Mouse (Mus musculus): ENCODE results near the gene Ftl1. TPM values are rescaled to one million over a fixed set of nuclear protein-coding genes. Genes with fewer than 3 reads are reported as not detected.
"Not testable (repeated sequence)": the region's sequence is repeated elsewhere in the genome, so short reads cannot be mapped to it uniquely, and the experiment has no call there.

The Ftl1 gene
- polyA plus RNA-seq, 1 experiment from 2014 or later, result 7,019 TPM

DNA sequence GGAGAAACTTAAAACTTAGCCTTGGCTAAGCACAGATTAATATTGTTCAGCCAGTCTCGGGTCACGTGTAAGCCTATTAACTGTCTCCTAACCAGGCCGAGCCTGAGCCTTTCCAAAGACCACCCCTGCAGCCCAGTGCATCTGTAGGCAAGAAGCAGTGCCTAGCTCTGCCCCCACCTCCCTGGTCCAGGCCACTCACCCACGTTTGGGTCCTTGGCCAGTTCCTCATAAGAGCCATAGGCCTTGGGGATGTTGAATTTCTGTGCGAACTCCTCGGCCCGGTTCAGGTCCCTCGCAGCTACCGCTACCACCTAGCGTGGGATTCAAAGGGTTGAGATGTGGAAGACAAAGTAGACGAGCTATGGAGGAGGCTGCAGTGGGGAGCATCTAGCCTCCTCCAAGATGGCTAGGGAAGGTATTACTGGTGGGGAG lies 28.2 kb upstream of the Ftl1 start:
- H3K36me3 ChIP-seq, result peaks cover 9% of the 10 kb centered on the region
- ATAC-seq (ENCODE audit: low FRiP score), result peak; percentile 59
- H3K9me3 ChIP-seq, result no peaks in the 10 kb centered on the region
- peak overlapping the region; percentile 88 for H3K27ac ChIP-seq
- H3K9ac ChIP-seq, result peak overlapping the region; percentile 70
- peaks cover 25% of the 10 kb centered on the region for H3K4me1 ChIP-seq (replicated peaks)
- H3K4me3 ChIP-seq, result peak overlapping the region; percentile 45
- 17% methylated on average over 11 of the region's 11 CpGs for WGBS
- no peaks in the 10 kb centered on the region for H3K27me3 ChIP-seq
- peak overlapping the region; percentile 66 for H3K4me2 ChIP-seq

DNA sequence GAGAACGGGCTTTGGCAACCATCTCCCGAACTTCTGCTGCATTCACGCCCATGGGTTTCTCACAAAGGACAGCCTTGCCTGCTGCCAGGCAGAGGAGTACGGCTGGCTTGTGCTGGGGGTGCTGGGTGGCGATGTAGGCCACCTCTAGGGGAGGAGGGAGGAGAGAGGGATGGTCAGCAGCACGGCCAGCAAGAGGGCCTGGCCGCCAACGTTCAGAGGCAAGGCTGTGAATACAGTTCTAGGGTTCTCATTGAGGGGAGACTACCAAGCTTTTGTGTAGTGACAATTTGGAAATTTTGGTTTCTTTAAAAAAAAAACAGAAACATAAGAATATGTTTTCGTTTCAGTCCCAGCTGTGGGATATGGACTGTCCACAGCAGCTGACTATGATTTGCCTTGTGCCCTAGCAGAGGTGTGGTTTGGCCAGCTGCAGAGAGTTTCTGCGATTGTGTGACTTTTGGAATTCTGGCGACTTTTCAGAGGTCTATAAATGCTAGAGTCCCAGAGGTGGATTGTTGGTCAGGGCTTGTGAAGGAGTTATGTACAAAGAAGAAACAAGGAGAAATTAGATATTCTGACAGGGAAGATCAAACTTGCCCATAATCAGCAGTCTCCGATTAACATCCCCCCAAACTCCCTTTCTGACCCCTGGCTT lies 27.2 kb upstream of the Ftl1 start, which contains the start of gene Gm45808:
TSS of gene Gm45808 (minus strand) at position 51 of the 655 bp plus-strand sequence.
- Histone ChIP-seq H3K27ac (no peak within 1 kb of the TSS), H3K36me3 (peaks cover 1% of the 10 kb centered on the region; the same call in 1 of the 2 replicates), H3K27me3 (no peaks in the 10 kb centered on the region), H3K4me2 (0 out of 2 replicates have a peak within 1 kb of the TSS, but pooled peaks have one; percentile 66), H3K9ac (no peak within 1 kb of the TSS), H3K9me3 (no peaks in the 10 kb centered on the region), H3K4me3 (no peak within 1 kb of the TSS; the same call in 1 of the 2 replicates), H3K4me1 (replicated peaks) (peaks cover 25% of the 10 kb centered on the region)
- no peak for ATAC-seq (ENCODE audit: low FRiP score)
- 80% methylated on average over 12 of the region's 12 CpGs for WGBS

DNA sequence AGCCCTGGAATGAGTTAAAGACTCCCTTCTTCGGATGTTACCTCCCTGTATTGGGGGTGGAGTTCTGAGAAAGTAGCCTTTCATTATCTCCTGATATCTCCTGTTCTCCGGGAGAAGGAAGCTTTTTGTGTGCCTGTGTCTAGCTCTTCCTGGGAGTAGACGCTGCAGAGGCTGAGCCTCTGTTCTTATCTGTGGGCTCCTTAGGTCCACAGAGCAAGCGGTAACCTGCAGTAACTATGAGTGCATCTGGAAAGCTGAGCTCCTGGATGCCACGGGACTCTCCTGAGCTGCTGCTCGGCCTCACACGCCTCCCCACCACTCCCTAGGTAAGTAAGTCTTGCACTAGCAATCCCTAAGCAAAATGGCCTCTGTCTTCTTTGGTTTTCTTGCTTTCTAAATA lies 26.5 kb upstream of the Ftl1 start:
- peaks cover 23% of the 10 kb centered on the region for H3K4me1 ChIP-seq (replicated peaks)
- no peak overlapping the region for H3K9ac ChIP-seq
- H3K4me3 ChIP-seq, result no peak overlapping the region
- no peaks in the 10 kb centered on the region for H3K27me3 ChIP-seq
- H3K27ac ChIP-seq, result no peak overlapping the region
- 83% methylated on average over 7 of the region's 7 CpGs for WGBS
- no peak overlapping the region for H3K4me2 ChIP-seq
- ATAC-seq (ENCODE audit: low FRiP score), result no peak
- H3K9me3 ChIP-seq, result no peaks in the 10 kb centered on the region
- H3K36me3 ChIP-seq, result no peaks in the 10 kb centered on the region

DNA sequence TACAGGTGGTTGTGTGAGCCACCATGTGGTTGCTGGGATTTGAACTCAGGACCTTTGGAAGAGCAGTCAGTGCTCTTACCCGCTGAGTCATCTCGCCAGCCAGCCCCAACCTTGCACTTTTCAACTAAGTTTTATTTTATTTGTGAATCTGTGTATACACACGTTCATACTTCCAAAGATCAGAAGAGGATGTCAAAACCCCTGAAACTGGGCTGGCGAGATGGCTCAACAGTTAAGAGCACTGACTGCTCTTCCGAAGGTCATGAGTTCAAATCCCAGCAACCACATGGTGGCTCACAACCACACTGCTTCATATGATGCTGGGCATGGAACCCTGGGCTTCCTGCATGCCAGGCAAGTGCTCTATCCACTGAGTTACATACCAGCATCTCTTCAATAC lies 25.3 kb upstream of the Ftl1 start:
- H3K4me2 ChIP-seq; H3K27ac ChIP-seq; H3K36me3 ChIP-seq; H3K9me3 ChIP-seq; H3K4me3 ChIP-seq; H3K27me3 ChIP-seq; H3K9ac ChIP-seq; ATAC-seq (ENCODE audit: low FRiP score): not testable (repeated sequence)
- 96% methylated on average over 5 of the region's 5 CpGs for WGBS
- H3K4me1 ChIP-seq (replicated peaks), result peaks cover 17% of the 10 kb centered on the region

DNA sequence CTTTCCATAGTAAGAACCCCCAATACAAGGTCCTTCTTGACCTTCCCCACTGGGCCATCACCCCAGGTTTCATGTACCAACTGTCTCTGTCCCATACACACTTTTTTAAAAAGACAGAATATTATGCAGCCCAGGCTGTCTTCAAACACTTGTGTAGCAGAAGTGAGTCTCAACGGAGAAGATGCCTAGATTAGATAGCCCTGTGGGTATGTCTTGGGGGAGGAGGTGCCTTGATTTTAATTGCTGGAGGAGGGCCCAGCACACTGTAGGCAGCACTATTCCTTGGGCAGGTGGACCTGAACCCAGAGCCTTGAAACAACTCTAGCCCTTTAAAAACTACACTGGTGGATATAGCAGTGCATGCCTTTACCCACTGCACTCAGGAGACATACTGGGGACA lies 22.5 kb upstream of the Ftl1 start:
- no peaks in the 10 kb centered on the region for H3K4me1 ChIP-seq (replicated peaks)
- no peaks in the 10 kb centered on the region for H3K9me3 ChIP-seq
- no peak overlapping the region for H3K27ac ChIP-seq
- H3K36me3 ChIP-seq, result no peaks in the 10 kb centered on the region
- no peak overlapping the region for H3K4me3 ChIP-seq
- no peaks in the 10 kb centered on the region for H3K27me3 ChIP-seq
- H3K4me2 ChIP-seq, result no peak overlapping the region
- no peak overlapping the region for H3K9ac ChIP-seq
- no peak for ATAC-seq (ENCODE audit: low FRiP score)
- WGBS, result 93% methylated on average over 1 of the region's 1 CpGs

DNA sequence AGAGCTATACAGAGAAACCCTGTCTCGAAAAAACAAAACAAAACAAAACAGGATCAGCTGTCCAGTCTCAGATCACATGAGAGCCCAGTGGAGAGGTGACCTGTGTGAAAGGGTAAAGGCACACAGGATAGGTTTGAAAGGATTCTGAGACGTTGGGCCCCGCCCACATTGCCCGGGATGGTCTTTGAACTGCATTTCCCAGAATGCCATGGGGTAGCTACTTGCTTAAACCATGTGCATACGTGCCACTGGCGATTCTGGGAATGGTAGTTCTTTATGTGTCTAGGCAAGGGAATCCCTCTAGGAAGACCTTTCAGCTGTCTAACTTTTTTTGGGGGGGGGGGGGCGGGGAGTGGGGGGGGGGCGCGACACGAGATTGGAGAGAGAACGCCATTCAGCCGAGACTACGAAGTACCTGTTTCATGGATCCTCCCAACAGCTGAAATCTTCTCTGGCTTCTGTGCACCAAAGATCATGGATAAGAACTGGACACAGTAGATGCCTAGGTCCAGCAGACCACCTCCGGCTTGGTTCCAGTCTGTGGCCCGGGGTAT lies 21.8 kb upstream of the Ftl1 start, which contains the start of gene Tulp2:
TSS of gene Tulp2 (plus strand) at position 504 of the 554 bp plus-strand sequence.
- Histone ChIP-seq H3K4me3 (no peak within 1 kb of the TSS), H3K9ac (no peak within 1 kb of the TSS), H3K4me1 (replicated peaks) (no peaks in the 10 kb centered on the region), H3K27ac (no peak within 1 kb of the TSS), H3K4me2 (no peak within 1 kb of the TSS), H3K9me3 (no peaks in the 10 kb centered on the region), H3K36me3 (no peaks in the 10 kb centered on the region), H3K27me3 (no peaks in the 10 kb centered on the region)
- WGBS, result 48% methylated on average over 15 of the region's 15 CpGs
- peak; percentile 73 for ATAC-seq (ENCODE audit: low FRiP score)

DNA sequence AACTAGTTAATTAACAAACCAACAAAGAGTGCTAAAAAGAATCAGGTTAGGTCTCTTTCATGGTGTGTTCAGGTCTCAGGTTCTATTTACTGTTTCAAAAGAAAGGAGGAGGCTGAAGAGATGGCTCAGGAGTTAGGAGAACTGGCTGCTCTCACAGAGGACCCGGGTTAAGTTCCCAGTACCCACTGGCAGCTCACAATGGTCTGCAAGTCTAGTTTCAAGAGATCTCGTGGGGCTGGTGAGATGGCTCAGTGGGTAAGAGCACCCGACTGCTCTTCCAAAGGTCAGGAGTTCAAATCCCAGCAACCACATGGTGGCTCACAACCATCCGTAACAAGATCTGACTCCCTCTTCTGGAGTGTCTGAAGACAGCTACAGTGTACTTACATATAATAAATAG lies 20.6 kb upstream of the Ftl1 start:
- not testable (repeated sequence) for H3K27me3 ChIP-seq; H3K36me3 ChIP-seq; ATAC-seq (ENCODE audit: low FRiP score); H3K4me2 ChIP-seq; H3K27ac ChIP-seq; H3K9me3 ChIP-seq; H3K9ac ChIP-seq; H3K4me3 ChIP-seq; H3K4me1 ChIP-seq (replicated peaks)
- 80% methylated on average over 4 of the region's 4 CpGs for WGBS

DNA sequence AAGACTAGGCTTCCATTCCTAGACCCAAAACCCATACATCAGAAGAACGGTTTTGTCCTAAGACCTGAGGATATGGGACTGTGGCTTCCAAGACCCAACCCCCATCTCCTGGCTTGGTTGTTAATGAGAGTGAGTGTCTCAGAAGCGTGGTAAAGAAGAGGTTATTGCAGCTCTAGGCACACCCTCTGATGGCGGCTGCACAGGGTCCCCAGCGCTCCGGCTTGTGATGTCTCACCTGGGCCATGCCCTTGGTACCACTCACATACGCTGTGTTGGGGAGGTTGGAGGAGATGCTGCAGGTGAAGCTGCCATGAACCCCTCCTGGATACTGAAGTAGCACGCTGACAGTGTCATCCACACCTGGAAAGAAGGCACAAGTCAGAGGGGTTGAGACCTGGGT lies 19.1 kb upstream of the Ftl1 start:
- no peaks in the 10 kb centered on the region for H3K27me3 ChIP-seq
- WGBS, result 98% methylated on average over 7 of the region's 7 CpGs
- H3K4me3 ChIP-seq, result no peak overlapping the region
- no peaks in the 10 kb centered on the region for H3K4me1 ChIP-seq (replicated peaks)
- H3K36me3 ChIP-seq, result no peaks in the 10 kb centered on the region
- H3K27ac ChIP-seq, result no peak overlapping the region
- H3K9me3 ChIP-seq, result no peaks in the 10 kb centered on the region
- ATAC-seq (ENCODE audit: low FRiP score), result no peak
- no peak overlapping the region for H3K4me2 ChIP-seq
- H3K9ac ChIP-seq, result no peak overlapping the region

DNA sequence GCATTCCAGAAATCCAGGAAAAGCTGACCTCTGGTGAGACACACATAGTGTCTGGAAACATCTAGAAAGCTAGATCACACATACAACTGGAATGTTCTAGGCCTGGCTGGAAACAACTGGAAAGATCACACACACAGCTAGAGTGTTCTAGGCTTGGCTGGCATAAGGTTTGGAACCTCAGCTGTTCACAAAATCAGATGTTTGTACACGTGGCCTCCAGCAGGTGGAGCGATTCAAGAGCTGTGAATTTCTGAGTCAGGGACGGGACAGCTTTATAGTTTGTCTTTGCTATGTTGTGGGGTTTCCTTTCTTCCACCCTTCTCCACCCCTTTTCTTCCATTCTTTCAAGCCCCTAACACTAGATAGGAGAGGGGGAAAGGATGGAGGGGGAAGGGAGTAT lies 17.3 kb upstream of the Ftl1 start:
- no peaks in the 10 kb centered on the region for H3K36me3 ChIP-seq
- 14% methylated on average over 3 of the region's 3 CpGs for WGBS
- no peak overlapping the region for H3K4me2 ChIP-seq
- ATAC-seq (ENCODE audit: low FRiP score), result no peak
- no peaks in the 10 kb centered on the region for H3K4me1 ChIP-seq (replicated peaks)
- H3K27me3 ChIP-seq, result no peaks in the 10 kb centered on the region
- no peak overlapping the region for H3K27ac ChIP-seq
- H3K4me3 ChIP-seq, result no peak overlapping the region
- H3K9ac ChIP-seq, result no peak overlapping the region
- no peaks in the 10 kb centered on the region for H3K9me3 ChIP-seq

DNA sequence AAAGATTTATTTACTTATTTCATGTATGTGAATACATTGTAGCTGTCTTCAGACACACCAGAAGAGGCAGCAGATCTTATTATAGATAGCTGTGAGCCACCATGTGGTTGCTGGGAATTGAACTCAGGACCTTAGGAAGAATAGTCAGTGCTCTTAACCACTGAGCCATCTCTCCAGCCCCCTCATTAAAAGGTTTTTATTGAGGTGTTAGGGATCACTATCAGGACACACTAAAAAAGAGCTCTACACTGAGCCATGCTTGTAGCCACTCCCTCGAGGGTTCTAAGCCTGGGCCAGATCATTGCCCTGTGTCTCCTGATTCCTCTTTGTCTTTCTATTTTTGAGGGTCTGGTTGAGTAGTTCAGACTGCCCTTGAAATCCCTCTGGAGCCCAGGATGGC lies 16.8 kb upstream of the Ftl1 start:
- Histone ChIP-seq H3K4me3 (no peak overlapping the region), H3K27ac (no peak overlapping the region), H3K9me3 (no peaks in the 10 kb centered on the region), H3K9ac (no peak overlapping the region), H3K36me3 (no peaks in the 10 kb centered on the region), H3K4me2 (no peak overlapping the region), H3K27me3 (no peaks in the 10 kb centered on the region), H3K4me1 (replicated peaks) (no peaks in the 10 kb centered on the region)
- 64% methylated on average over 1 of the region's 1 CpGs for whole genome bisulfite sequencing
- ATAC-seq (ENCODE audit: low FRiP score), result no peak

DNA sequence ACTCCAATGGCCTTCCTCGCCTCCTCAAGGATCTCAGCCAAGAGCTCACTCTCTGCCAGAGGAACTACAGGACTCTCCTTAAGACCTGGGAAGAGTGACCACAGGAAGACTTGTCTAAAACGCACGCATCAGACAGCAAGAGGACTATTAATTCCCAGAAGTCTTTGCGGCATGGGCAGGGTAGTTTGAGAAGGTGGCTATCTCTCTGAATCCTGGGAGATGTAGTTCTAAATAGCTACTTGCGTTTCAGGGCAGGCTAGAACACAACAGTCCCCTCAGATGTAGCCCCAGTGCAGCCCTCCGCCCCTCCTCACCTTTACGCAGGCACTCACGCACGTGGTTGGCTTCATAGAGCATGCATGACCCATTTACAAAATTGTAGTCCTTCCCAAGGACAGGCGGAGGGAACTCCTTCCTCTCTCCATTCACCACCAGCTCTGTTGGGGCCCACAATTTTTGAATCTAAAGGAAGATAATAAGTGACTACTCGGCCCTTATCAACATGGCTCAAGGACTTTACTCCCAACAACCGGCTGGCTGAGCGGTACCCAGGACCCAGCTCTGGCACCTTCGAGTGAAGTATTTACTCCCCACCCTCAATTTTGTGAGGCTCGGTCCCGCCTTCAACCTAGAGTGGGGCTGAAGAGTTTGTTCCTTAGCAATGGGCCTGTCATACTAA lies 15.7 kb upstream of the Ftl1 start:
- ATAC-seq (ENCODE audit: low FRiP score), result no peak
- H3K4me1 ChIP-seq (replicated peaks), result no peaks in the 10 kb centered on the region
- 73% methylated on average over 16 of the region's 16 CpGs for WGBS
- no peaks in the 10 kb centered on the region for H3K36me3 ChIP-seq
- no peaks in the 10 kb centered on the region for H3K9me3 ChIP-seq
- no peaks in the 10 kb centered on the region for H3K27me3 ChIP-seq
- H3K9ac ChIP-seq, result peak overlapping the region; percentile 19; the same call in 1 of the 2 replicates
- H3K4me2 ChIP-seq, result 0 out of 2 replicates have a peak overlapping the region, but pooled peaks have one; percentile 21
- H3K4me3 ChIP-seq, result no peak overlapping the region
- no peak overlapping the region for H3K27ac ChIP-seq

DNA sequence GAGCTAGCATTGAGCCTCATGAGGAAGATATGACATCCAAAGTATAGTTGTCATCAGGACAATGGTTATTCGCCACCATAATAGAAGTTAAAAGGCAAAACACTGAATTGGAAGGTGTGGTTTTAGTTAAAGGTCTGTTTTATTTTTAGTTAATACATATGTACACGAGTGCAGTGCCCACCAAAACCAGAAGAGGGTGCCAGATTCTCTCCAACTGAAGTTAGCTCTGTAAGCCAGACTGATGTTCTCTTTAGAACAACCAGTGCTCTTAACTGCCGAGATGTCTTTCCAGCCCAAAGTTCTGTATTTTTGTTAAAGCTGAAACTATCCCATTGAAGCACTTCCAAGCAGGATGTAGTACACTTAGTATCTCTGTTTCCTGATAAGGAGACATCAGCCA lies 11.2 kb upstream of the Ftl1 start:
- H3K27me3 ChIP-seq, result no peaks in the 10 kb centered on the region
- no peak overlapping the region for H3K9ac ChIP-seq
- ATAC-seq (ENCODE audit: low FRiP score), result no peak
- no peaks in the 10 kb centered on the region for H3K9me3 ChIP-seq
- H3K4me3 ChIP-seq, result no peak overlapping the region
- H3K4me1 ChIP-seq (replicated peaks), result peaks cover 8% of the 10 kb centered on the region
- no peak overlapping the region for H3K27ac ChIP-seq
- no peak overlapping the region for H3K4me2 ChIP-seq
- 15% methylated on average over 3 of the region's 3 CpGs for WGBS
- H3K36me3 ChIP-seq, result no peaks in the 10 kb centered on the region

All from hindbrain, embryonic 13.5 days (tissue).